Mouse (Mus musculus) MEL (cell line): Measurements from ENCODE around the gene Spopl. TPM values are rescaled to one million over a fixed set of nuclear protein-coding genes. Genes with fewer than 3 reads are reported as not detected.

Experiments used
- DNase-seq: peaks from one replicate; pipeline ENCODE4 v3.0.0; 2011; ENCODE audit warnings: low read depth, low spot score
- H3K27ac ChIP-seq: 2 replicates; pipeline ENCODE4 v1.5.1; 2012; ENCODE audit warnings: low read depth, mild to moderate bottlenecking, control low read depth, low read length, moderate library complexity; ENCODE audit not compliant: control insufficient read depth
- H3K27me3 ChIP-seq, 2 experiments: fragments of 150-350 bp in 1 of 2; sonication (generic) in 1 of 2; 2 replicates each; pipeline ENCODE4 v1.6.1; 2012; ENCODE audit warnings: low read length in 2 of 2, mild to moderate bottlenecking in 2 of 2, improper control_type of control experiment in 1 of 2, moderate library complexity in 1 of 2; ENCODE audit not compliant: insufficient read depth in 2 of 2, control insufficient read depth in 1 of 2
- H3K36me3 ChIP-seq, 2 experiments: 2 replicates each; pipeline ENCODE4 v1.6.1; 2012 to 2014; ENCODE audit warnings: low read length in 2 of 2, improper control_type of control experiment in 1 of 2, inconsistent platforms in 1 of 2, mild to moderate bottlenecking in 1 of 2; ENCODE audit not compliant: insufficient read depth in 2 of 2, control insufficient read depth in 1 of 2
- H3K4me1 ChIP-seq, 2 experiments: fragments of 150-350 bp in 1 of 2; sonication (generic) in 1 of 2; 2 replicates each; pipeline ENCODE4 v1.6.1; 2012; ENCODE audit warnings: low read length in 2 of 2, improper control_type of control experiment in 1 of 2, mild to moderate bottlenecking in 1 of 2; ENCODE audit not compliant: insufficient read depth in 2 of 2, control insufficient read depth in 1 of 2
- H3K4me3 ChIP-seq, 2 experiments: fragments of 150-350 bp in 1 of 2; sonication (generic) in 1 of 2; 2 replicates each; pipeline ENCODE4 v1.5.1; 2012; ENCODE audit warnings: low read depth in 2 of 2, low read length in 2 of 2, mild to moderate bottlenecking in 2 of 2, moderate library complexity in 2 of 2, control low read depth in 1 of 2, improper control_type of control experiment in 1 of 2; ENCODE audit not compliant: control insufficient read depth in 1 of 2, insufficient read depth in 1 of 2
- H3K79me2 ChIP-seq: 2 replicates; pipeline ENCODE4 v1.6.1; 2012; ENCODE audit warnings: mild to moderate bottlenecking, low read length, moderate library complexity; ENCODE audit not compliant: control insufficient read depth, poor library complexity, insufficient read depth
- H3K9ac ChIP-seq: 2 replicates; pipeline ENCODE4 v1.6.1; 2012; ENCODE audit warnings: low read depth, mild to moderate bottlenecking, control low read depth, low read length, moderate library complexity; ENCODE audit not compliant: control insufficient read depth, poor library complexity, severe bottlenecking
- H3K9me3 ChIP-seq: fragments of 150-350 bp; sonication (generic); replicated peaks from 2 replicates; pipeline ENCODE4 v1.6.1; 2012; ENCODE audit warnings: mild to moderate bottlenecking, low read length, improper control_type of control experiment, moderate library complexity; ENCODE audit not compliant: insufficient read depth
- BHLHE40 ChIP-seq: IDR thresholded peaks from 2 replicates; pipeline ENCODE4 v1.6.1; 2012; ENCODE audit warnings: low read depth, mild to moderate bottlenecking, inconsistent platforms, low read length, improper control_type of control experiment, borderline replicate concordance
- CHD1 ChIP-seq: IDR thresholded peaks from 2 replicates; pipeline ENCODE4 v1.6.1; 2012; ENCODE audit warnings: low read depth, mild to moderate bottlenecking, inconsistent platforms, low read length, improper control_type of control experiment
- CHD2 ChIP-seq: IDR thresholded peaks from 2 replicates; pipeline ENCODE4 v1.6.1; 2011; ENCODE audit warnings: low read length, improper control_type of control experiment
- CTCF ChIP-seq, 3 experiments: IDR thresholded peaks in 2 of 3; conservative IDR thresholded peaks in 1 of 3; 2 replicates each; pipeline ENCODE4 v1.5.1; 2011 to 2012; ENCODE audit warnings: low read length in 3 of 3, low read depth in 2 of 3, mild to moderate bottlenecking in 2 of 3, improper control_type of control experiment in 1 of 3, inconsistent platforms in 1 of 3, mixed read lengths in 1 of 3, moderate library complexity in 1 of 3; ENCODE audit not compliant: control insufficient read depth in 1 of 3, insufficient read depth in 1 of 3, poor library complexity in 1 of 3, severe bottlenecking in 1 of 3
- E2F4 ChIP-seq: IDR thresholded peaks from 2 replicates; pipeline ENCODE4 v1.6.1; 2011; ENCODE audit warnings: low read depth, low read length, improper control_type of control experiment, borderline replicate concordance
- ELF1 ChIP-seq: IDR thresholded peaks from 2 replicates; pipeline ENCODE4 v1.6.1; 2014; ENCODE audit warnings: low read depth, mild to moderate bottlenecking, inconsistent platforms, low read length, improper control_type of control experiment, moderate library complexity
- EP300 ChIP-seq, 2 experiments: IDR thresholded peaks; 2 replicates each; pipeline ENCODE4 v1.6.1; 2011; ENCODE audit warnings: improper control_type of control experiment in 2 of 2, low read length in 2 of 2, low read depth in 1 of 2, mild to moderate bottlenecking in 1 of 2
- ETS1 ChIP-seq: IDR thresholded peaks from 2 replicates; pipeline ENCODE4 v1.6.1; 2012; ENCODE audit warnings: low read depth, mild to moderate bottlenecking, inconsistent platforms, low read length, improper control_type of control experiment, moderate library complexity
- GATA1 ChIP-seq: IDR thresholded peaks from 2 replicates; pipeline ENCODE4 v1.6.1; 2011; ENCODE audit warnings: low read depth, low read length, improper control_type of control experiment
- HCFC1 ChIP-seq: IDR thresholded peaks from 2 replicates; pipeline ENCODE4 v1.6.1; 2012; ENCODE audit warnings: low read depth, mild to moderate bottlenecking, inconsistent platforms, low read length, improper control_type of control experiment, moderate library complexity
- JUND ChIP-seq: IDR thresholded peaks from 2 replicates; pipeline ENCODE4 v1.6.1; 2011; ENCODE audit warnings: low read depth, mild to moderate bottlenecking, improper control_type of control experiment, low read length
- KAT2A ChIP-seq: conservative IDR thresholded peaks from 2 replicates; pipeline ENCODE4 v1.6.1; 2012; ENCODE audit warnings: low read depth, low read length, improper control_type of control experiment, inconsistent platforms
- MAFK ChIP-seq: IDR thresholded peaks from 2 replicates; pipeline ENCODE4 v1.6.1; 2011; ENCODE audit warnings: low read depth, mild to moderate bottlenecking, low read length, improper control_type of control experiment, borderline replicate concordance
- MAX ChIP-seq: IDR thresholded peaks from 2 replicates; pipeline ENCODE4 v1.6.1; 2011; ENCODE audit warnings: low read length, improper control_type of control experiment
- MEF2A ChIP-seq: IDR thresholded peaks from 2 replicates; pipeline ENCODE4 v1.6.1; 2014; ENCODE audit warnings: low read depth, mild to moderate bottlenecking, inconsistent platforms, low read length, improper control_type of control experiment; ENCODE audit not compliant: poor library complexity, insufficient replicate concordance, severe bottlenecking; ENCODE audit errors: extremely low read depth
- MXI1 ChIP-seq: IDR thresholded peaks from 2 replicates; pipeline ENCODE4 v1.6.1; 2011; ENCODE audit warnings: mild to moderate bottlenecking, low read depth, low read length, improper control_type of control experiment
- MYB ChIP-seq: IDR thresholded peaks from 2 replicates; pipeline ENCODE4 v1.6.1; 2011; ENCODE audit warnings: mild to moderate bottlenecking, low read depth, low read length, improper control_type of control experiment
- MYC ChIP-seq: IDR thresholded peaks from 2 replicates; pipeline ENCODE4 v1.6.1; 2011; ENCODE audit warnings: low read depth, mild to moderate bottlenecking, low read length, improper control_type of control experiment, moderate library complexity
- NELFE ChIP-seq: IDR thresholded peaks from 2 replicates; pipeline ENCODE4 v1.6.1; 2011; ENCODE audit warnings: low read depth, low read length, improper control_type of control experiment
- NRF1 ChIP-seq: IDR thresholded peaks from 2 replicates; pipeline ENCODE4 v1.6.1; 2014; ENCODE audit warnings: low read depth, mild to moderate bottlenecking, inconsistent platforms, low read length, improper control_type of control experiment, moderate library complexity; ENCODE audit not compliant: poor library complexity, insufficient read depth, severe bottlenecking
- POLR2A ChIP-seq, 2 experiments: IDR thresholded peaks; 2 replicates each; pipeline ENCODE4 v1.6.1; 2011 to 2012; ENCODE audit warnings: low read length in 2 of 2, mild to moderate bottlenecking in 2 of 2, control low read depth in 1 of 2, improper control_type of control experiment in 1 of 2, low read depth in 1 of 2, moderate library complexity in 1 of 2; ENCODE audit not compliant: control insufficient read depth in 1 of 2, insufficient read depth in 1 of 2, poor library complexity in 1 of 2
- POLR2AphosphoS2 ChIP-seq: IDR thresholded peaks from 2 replicates; pipeline ENCODE4 v1.6.1; 2011; ENCODE audit warnings: low read length, improper control_type of control experiment
- POLR2AphosphoS5 ChIP-seq: IDR thresholded peaks from 2 replicates; pipeline ENCODE4 v1.6.1; 2012; ENCODE audit warnings: low read depth, borderline replicate concordance, mild to moderate bottlenecking, inconsistent platforms, low read length, moderate library complexity, mixed read lengths
- RAD21 ChIP-seq: IDR thresholded peaks from 2 replicates; pipeline ENCODE4 v1.6.1; 2011; ENCODE audit warnings: mild to moderate bottlenecking, low read depth, low read length, improper control_type of control experiment
- RCOR1 ChIP-seq: IDR thresholded peaks from 2 replicates; pipeline ENCODE4 v1.6.1; 2012; ENCODE audit warnings: low read depth, mild to moderate bottlenecking, inconsistent platforms, low read length, improper control_type of control experiment
- SIN3A ChIP-seq: IDR thresholded peaks from 2 replicates; pipeline ENCODE4 v1.6.1; 2012; ENCODE audit warnings: low read length, improper control_type of control experiment, inconsistent platforms
- SMC3 ChIP-seq: IDR thresholded peaks from 2 replicates; pipeline ENCODE4 v1.6.1; 2011; ENCODE audit warnings: low read depth, low read length, improper control_type of control experiment
- TAL1 ChIP-seq: IDR thresholded peaks from 2 replicates; pipeline ENCODE4 v1.6.1; 2012; ENCODE audit warnings: mild to moderate bottlenecking, inconsistent platforms, low read length, moderate library complexity, mixed read lengths
- TBP ChIP-seq: IDR thresholded peaks from 2 replicates; pipeline ENCODE4 v1.8.0; 2011; ENCODE audit warnings: low read depth, low read length, improper control_type of control experiment
- TCF12 ChIP-seq: IDR thresholded peaks from 2 replicates; pipeline ENCODE4 v1.6.1; 2014; ENCODE audit warnings: low read depth, mild to moderate bottlenecking, inconsistent platforms, low read length, improper control_type of control experiment, moderate library complexity
- UBTF ChIP-seq: IDR thresholded peaks from 2 replicates; pipeline ENCODE4 v1.6.1; 2012; ENCODE audit warnings: low read depth, mild to moderate bottlenecking, inconsistent platforms, low read length, improper control_type of control experiment, moderate library complexity, borderline replicate concordance; ENCODE audit not compliant: insufficient read depth
- USF1 ChIP-seq: IDR thresholded peaks from 2 replicates; pipeline ENCODE4 v1.6.1; 2014; ENCODE audit warnings: low read depth, mild to moderate bottlenecking, inconsistent platforms, low read length, improper control_type of control experiment, moderate library complexity
- USF2 ChIP-seq, 2 experiments: IDR thresholded peaks; 2 replicates each; pipeline ENCODE4 v1.6.1; 2011 to 2012; ENCODE audit warnings: improper control_type of control experiment in 2 of 2, low read length in 2 of 2, borderline replicate concordance in 1 of 2, inconsistent platforms in 1 of 2, low read depth in 1 of 2, mild to moderate bottlenecking in 1 of 2; ENCODE audit not compliant: insufficient read depth in 1 of 2
- ZC3H11A ChIP-seq: IDR thresholded peaks from 2 replicates; pipeline ENCODE4 v1.6.1; 2012; ENCODE audit warnings: low read depth, mild to moderate bottlenecking, inconsistent platforms, low read length, improper control_type of control experiment
- ZKSCAN1 ChIP-seq: IDR thresholded peaks from 2 replicates; pipeline ENCODE4 v1.6.1; 2012; ENCODE audit warnings: low read depth, mild to moderate bottlenecking, inconsistent platforms, low read length, improper control_type of control experiment, moderate library complexity
- ZMIZ1 ChIP-seq: IDR thresholded peaks from 2 replicates; pipeline ENCODE4 v1.6.1; 2012; ENCODE audit warnings: low read depth, mild to moderate bottlenecking, inconsistent platforms, low read length, improper control_type of control experiment, moderate library complexity
- ZNF384 ChIP-seq: IDR thresholded peaks from 2 replicates; pipeline ENCODE4 v1.6.1; 2012; ENCODE audit warnings: low read depth, mild to moderate bottlenecking, inconsistent platforms, low read length, improper control_type of control experiment
- polyA plus RNA-seq, 2 experiments: library from polyadenylated mRNA; stranded (reverse) in 1 of 2; unstranded in 1 of 2; fragments of >175 nt in 1 of 2; fragments of >200 nt in 1 of 2; gene quantifications; 2 replicates each; pipeline versions ENCODE4 v1.2.1 to v1.2.4; 2012; ENCODE audit warnings: low replicate concordance in 2 of 2, low read depth in 1 of 2; ENCODE audit not compliant: insufficient read length in 2 of 2, insufficient read depth in 1 of 2, missing spikeins in 1 of 2
- total RNA-seq: library from RNA; depleted of rRNA; stranded (reverse); fragments of 300-350 nt; gene quantifications from 2 replicates; pipeline ENCODE4 v1.2.3, GENCODE M21; 2012

Spopl gene
- total and polyA plus RNA-seq, 3 experiments = 9.8 to 15.6 TPM; not detected in 1

- Histone ChIP-seq H3K27me3 (no peaks in the 10 kb centered on the region), H3K9me3 (no peaks in the 10 kb centered on the region), H3K79me2 (peaks cover 22% of the 10 kb centered on the region), H3K36me3 (peaks cover 0 to 45% of the 10 kb centered on the region in 2 experiments; a peak in 3 of 4 replicates), H3K4me3 (no peak overlapping the region), H3K27ac (peak overlapping the region; percentile 31; the same call in 1 of the 2 replicates), H3K4me1 (peaks cover 14 to 29% of the 10 kb centered on the region in 2 experiments), H3K9ac (no peak overlapping the region)
- peak; percentile 79 for DNase-seq
- peak; percentile 68; the same call in 1 of the 2 replicates for TF ChIP-seq MXI1
- TF ChIP-seq MEF2A = no peak
- no peak for TF ChIP-seq KAT2A
- TF ChIP-seq CTCF (IDR thresholded peaks at IDR 0.05 in 2 of 3, conservative IDR thresholded peaks at IDR 0.05 in 1 of 3; ENCODE audit: control insufficient read depth in 1 of 3, insufficient read depth in 1 of 3, low read depth in 2 of 3, low read length in 3 of 3, poor library complexity in 1 of 3, severe bottlenecking in 1 of 3) = no peak
- TF ChIP-seq ZNF384 = no peak
- no peak for TF ChIP-seq NELFE
- TF ChIP-seq SIN3A = peak; percentile 60; the same call in 1 of the 2 replicates
- peak; percentile 49; the same call in 1 of the 2 replicates for TF ChIP-seq BHLHE40
- TF ChIP-seq RAD21 = no peak
- TF ChIP-seq POLR2AphosphoS2 = no peak
- no peak for TF ChIP-seq POLR2A (IDR thresholded peaks at IDR 0.05; ENCODE audit: control insufficient read depth in 1 of 2, insufficient read depth in 1 of 2, low read depth in 1 of 2, low read length in 2 of 2, poor library complexity in 1 of 2)
- peak; percentile 85 for TF ChIP-seq USF1
- TF ChIP-seq GATA1 = peak; percentile 89
- no peak for TF ChIP-seq CHD2
- TF ChIP-seq ETS1 = peak; percentile 74
- no peak for TF ChIP-seq ZKSCAN1
- TF ChIP-seq TCF12 = peak; percentile 92
- TF ChIP-seq POLR2AphosphoS5 = no peak
- no peak for TF ChIP-seq SMC3
- TF ChIP-seq HCFC1 = no peak
- TF ChIP-seq UBTF = no peak
- TF ChIP-seq ZMIZ1 = no peak
- TF ChIP-seq USF2 (IDR thresholded peaks at IDR 0.05; ENCODE audit: borderline replicate concordance in 1 of 2, insufficient read depth in 1 of 2, low read depth in 1 of 2, low read length in 2 of 2) = 0 out of 4 replicates have a peak, but pooled peaks of 1 of the 2 experiments have one; percentile 37
- no peak; the same call in 1 of the 2 replicates for TF ChIP-seq MAFK
- peak; percentile 71 for TF ChIP-seq TAL1
- peak; percentile 73 for TF ChIP-seq MAX
- TF ChIP-seq TBP = no peak
- no peak for TF ChIP-seq ZC3H11A
- no peak for TF ChIP-seq ELF1
- no peak for TF ChIP-seq CHD1
- no peak for TF ChIP-seq E2F4
- TF ChIP-seq NRF1 = no peak
- TF ChIP-seq RCOR1 = 0 out of 2 replicates have a peak, but pooled peaks have one; percentile 29
- TF ChIP-seq MYC = peak; percentile 45; the same call in 1 of the 2 replicates
- no peak for TF ChIP-seq JUND
- TF ChIP-seq MYB = peak; percentile 19; the same call in 1 of the 2 replicates
- TF ChIP-seq EP300 (IDR thresholded peaks at IDR 0.05; ENCODE audit: low read depth in 1 of 2, low read length in 2 of 2) = peak; percentile 81 to 89
Observed at GRCm38 (mm10) chr2:23562898-23563297, 9.0 kb downstream of the Spopl start.
